Mouse (Mus musculus): Measurements from ENCODE around the gene Meltf.

GRCm38 (mm10) chr16:31926547-31927182 is 48.1 kb downstream of the Meltf start:
- TF ChIP-seq USF1 (IDR thresholded peaks at IDR 0.05; ENCODE audit: low read depth, low read length) (no peak), ZC3H11A (IDR thresholded peaks at IDR 0.05; ENCODE audit: low read depth, low read length) (no peak), SIN3A (IDR thresholded peaks at IDR 0.05; ENCODE audit: low read length) (no peak), GATA1 (IDR thresholded peaks at IDR 0.05; ENCODE audit: low read depth, low read length) (no peak), TCF12 (IDR thresholded peaks at IDR 0.05; ENCODE audit: low read depth, low read length) (no peak), POLR2A (IDR thresholded peaks at IDR 0.05; ENCODE audit: control insufficient read depth in 1 of 2, insufficient read depth in 1 of 2, low read depth in 1 of 2, low read length in 2 of 2, poor library complexity in 1 of 2) (no peak)
